Mouse (Mus musculus) embryonic facial prominence, embryonic 14.5 days (tissue): ENCODE measurements around the gene Prom1. TPM values are rescaled to one million over a fixed set of nuclear protein-coding genes. Genes with fewer than 3 reads are reported as not detected.
"Not testable (repeated sequence)": the region's sequence is repeated elsewhere in the genome, so short reads cannot be mapped to it uniquely, and the experiment has no call there.

Experiments
- ATAC-seq: fragments of 200-750 bp; cut with Nextera tagmentation; 2 replicates; pipeline ENCODE4 v1.8.0; 2017; ENCODE audit warnings: low read depth, moderate number of reproducible peaks, moderate TSS enrichment
- DNase-seq: peaks from one replicate; pipeline ENCODE4 v3.0.0-alpha.2; 2015; ENCODE audit warnings: low spot score
- H3K27ac ChIP-seq: fragments of 300-500 bp; sonication (generic); replicated peaks from 2 replicates; pipeline ENCODE4 v1.5.1; 2014; ENCODE audit warnings: low read depth, mild to moderate bottlenecking, low read length, moderate library complexity
- H3K27me3 ChIP-seq: fragments of 300-500 bp; sonication (generic); replicated peaks from 2 replicates; pipeline ENCODE4 v1.6.1; 2014; ENCODE audit warnings: low read length; ENCODE audit not compliant: control insufficient read depth, insufficient read depth
- H3K36me3 ChIP-seq: fragments of 300-500 bp; sonication (generic); 2 replicates; pipeline ENCODE4 v1.6.1; 2014; ENCODE audit warnings: low read length, mixed read lengths; ENCODE audit not compliant: control insufficient read depth, insufficient read depth
- H3K4me1 ChIP-seq: fragments of 300-500 bp; sonication (generic); 2 replicates; pipeline ENCODE4 v1.6.1; 2014; ENCODE audit warnings: antibody characterized with exemption, low read length; ENCODE audit not compliant: control insufficient read depth, insufficient read depth
- H3K4me2 ChIP-seq: fragments of 300-500 bp; sonication (generic); 2 replicates; pipeline ENCODE4 v1.6.1; 2014; ENCODE audit warnings: low read depth, mild to moderate bottlenecking, low read length, moderate library complexity, mixed read lengths
- H3K4me3 ChIP-seq: fragments of 300-500 bp; sonication (generic); 2 replicates; pipeline ENCODE4 v1.5.1; 2014; ENCODE audit warnings: low read depth, mild to moderate bottlenecking, low read length
- H3K9ac ChIP-seq: fragments of 300-500 bp; sonication (generic); 2 replicates; pipeline ENCODE4 v1.6.1; 2014; ENCODE audit warnings: low read depth, mild to moderate bottlenecking, low read length, moderate library complexity, mixed read lengths
- H3K9me3 ChIP-seq: fragments of 300-500 bp; sonication (generic); 2 replicates; pipeline ENCODE4 v1.6.1; 2016; ENCODE audit warnings: low read length; ENCODE audit not compliant: control insufficient read depth
- WGBS: fragments of 180-500 bp; shearing (Covaris S2); extraction: QIAGEN DNeasy Blood & Tissue Kit; methylation state at CpG from one replicate; pipeline ENCODE4 v1.1.7; 2014; 5-methylcytosine and 5-hydroxymethylcytosine counted together
- polyA plus RNA-seq: library from polyadenylated mRNA; unstranded; fragments of >200 nt; fragmentation: Nextera tagmentation; extraction: Ambion mirVana; gene quantifications from 2 replicates; pipeline ENCODE4 v1.2.1, GENCODE M21; 2014

The Prom1 gene
- 27.2 and 29.7 TPM in 2 replicates for polyA plus RNA-seq

DNA sequence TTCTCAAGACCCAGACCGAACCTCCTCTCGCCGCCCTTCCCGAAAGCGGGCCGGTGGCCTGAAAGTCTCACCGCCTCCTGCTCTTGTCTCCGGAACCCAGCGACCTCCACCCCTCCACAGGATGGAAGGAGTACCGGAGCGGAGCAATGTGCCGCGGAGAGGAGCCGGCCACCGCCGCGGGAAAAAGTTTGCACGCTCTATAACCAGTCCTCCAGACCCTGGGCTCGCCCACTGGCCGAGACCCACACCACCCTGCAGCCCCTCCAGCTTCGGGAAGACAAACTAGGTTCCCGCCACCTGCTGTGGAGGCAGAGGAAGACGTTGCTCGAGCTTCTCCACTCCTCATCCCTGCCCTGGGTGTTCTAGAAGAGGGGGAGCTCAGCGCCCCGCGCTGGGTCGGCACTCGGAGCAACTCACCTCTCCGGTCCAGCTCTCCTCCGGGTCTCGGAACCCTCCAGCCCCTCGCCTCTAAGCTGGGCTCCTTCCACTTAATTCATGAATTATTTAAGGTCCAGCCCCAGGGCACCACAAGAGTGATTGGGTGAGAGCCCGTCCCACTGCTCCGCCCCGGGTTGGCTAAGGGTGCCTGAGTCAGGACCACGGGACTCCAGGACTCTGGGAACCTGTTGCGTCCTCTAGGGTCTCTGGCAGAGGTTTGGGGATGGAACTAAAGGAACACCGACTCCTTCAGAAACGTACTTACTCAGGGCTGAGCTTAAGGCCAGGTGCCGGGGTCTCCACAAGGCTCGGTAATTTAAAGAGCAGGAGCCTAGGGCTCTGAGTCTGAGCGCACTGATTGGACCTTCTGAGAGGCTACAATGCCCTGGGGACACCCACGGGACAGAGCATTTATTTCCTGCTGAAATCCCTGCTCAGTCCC is at the start of gene Prom1:
Gene Prom1 (minus strand): TSS at position 802 of the 880 bp plus-strand sequence.
- peak within 1 kb of the TSS; percentile 72 for H3K4me3 ChIP-seq
- DNase-seq (peak; percentile 59), ATAC-seq (peak; percentile 71)
- H3K27ac ChIP-seq, result peak within 1 kb of the TSS; percentile 86
- no peaks in the 10 kb centered on the region for H3K36me3 ChIP-seq
- peak within 1 kb of the TSS; percentile 82 for H3K9ac ChIP-seq
- 2% methylated on average over 38 of the region's 44 CpGs for WGBS
- H3K4me1 ChIP-seq, result no peaks in the 10 kb centered on the region
- peak within 1 kb of the TSS; percentile 97 for H3K4me2 ChIP-seq
- H3K27me3 ChIP-seq, result no peaks in the 10 kb centered on the region
- H3K9me3 ChIP-seq, result no peaks in the 10 kb centered on the region

DNA sequence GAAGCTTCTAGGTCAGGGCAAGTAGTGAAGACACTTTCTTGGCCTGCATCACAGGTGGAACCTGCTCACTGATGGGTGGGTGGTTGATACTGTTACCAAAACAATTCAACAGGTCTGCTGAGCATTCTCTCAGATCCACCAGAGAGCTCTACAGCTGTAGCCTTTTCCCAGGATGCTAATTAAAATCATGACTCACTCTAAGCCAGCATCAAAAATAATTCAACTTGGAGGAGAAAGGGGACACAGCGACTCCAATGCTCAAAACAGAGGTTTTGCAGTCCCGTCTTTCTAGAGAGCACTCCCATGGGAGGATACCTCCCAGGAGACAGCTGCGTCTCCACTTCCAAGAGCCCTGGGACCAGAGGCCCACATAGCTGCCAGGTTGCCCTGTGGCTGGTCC is 45.9 kb upstream of the Prom1 start:
- Histone ChIP-seq H3K4me1 (no peaks in the 10 kb centered on the region), H3K4me2 (no peak overlapping the region), H3K9me3 (no peaks in the 10 kb centered on the region), H3K27me3 (no peaks in the 10 kb centered on the region), H3K27ac (no peak overlapping the region), H3K4me3 (no peak overlapping the region), H3K36me3 (no peaks in the 10 kb centered on the region), H3K9ac (no peak overlapping the region)
- no peak for DNase-seq
- peak; percentile 47; the same call in 1 of the 2 replicates for ATAC-seq
- WGBS, result 70% methylated on average over 3 of the region's 3 CpGs

- Histone ChIP-seq H3K4me3 (no peak overlapping the region), H3K4me1 (no peaks in the 10 kb centered on the region), H3K27ac (no peak overlapping the region), H3K27me3 (no peaks in the 10 kb centered on the region), H3K36me3 (no peaks in the 10 kb centered on the region), H3K9me3 (no peaks in the 10 kb centered on the region), H3K4me2 (no peak overlapping the region), H3K9ac (no peak overlapping the region)
- ATAC-seq (no peak), DNase-seq (no peak)
- WGBS, result 79% methylated on average over 6 of the region's 6 CpGs
Observed at GRCm38 (mm10) chr5:44146437-44147332, 44.9 kb upstream of the Prom1 start.

GRCm38 (mm10) chr5:44143467-44144235 is 41.8 kb upstream of the Prom1 start:
- Histone ChIP-seq H3K9me3 (no peaks in the 10 kb centered on the region), H3K4me2 (no peak overlapping the region), H3K36me3 (no peaks in the 10 kb centered on the region), H3K9ac (no peak overlapping the region), H3K27me3 (no peaks in the 10 kb centered on the region), H3K4me1 (no peaks in the 10 kb centered on the region), H3K4me3 (no peak overlapping the region), H3K27ac (no peak overlapping the region)
- ATAC-seq (peak; percentile 92), DNase-seq (peak; percentile 68)
- 37% methylated on average over 8 of the region's 8 CpGs for WGBS

DNA sequence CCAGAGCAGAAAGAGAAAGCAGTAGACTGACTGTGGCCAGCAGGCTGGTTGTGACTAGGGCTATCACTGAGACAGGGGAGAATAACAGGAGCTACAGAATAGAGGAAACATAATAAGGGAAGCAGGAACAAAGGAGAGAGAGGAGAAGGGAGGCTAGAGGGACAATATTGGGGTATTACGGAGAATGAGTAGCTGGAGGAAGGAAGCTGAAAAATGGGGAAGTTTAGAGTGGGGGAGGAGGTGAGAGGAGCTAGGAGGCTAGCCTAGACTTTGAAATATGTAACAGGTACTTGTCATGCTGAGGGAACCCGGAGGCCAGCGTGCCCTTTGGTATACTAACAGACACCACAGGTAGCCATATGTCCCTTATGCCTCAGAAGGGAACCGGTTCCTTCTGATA is 25.7 kb upstream of the Prom1 start:
- no peaks in the 10 kb centered on the region for H3K9me3 ChIP-seq
- H3K27me3 ChIP-seq, result no peaks in the 10 kb centered on the region
- no peak overlapping the region for H3K4me2 ChIP-seq
- no peak overlapping the region for H3K4me3 ChIP-seq
- WGBS, result 77% methylated on average over 4 of the region's 4 CpGs
- ATAC-seq (no peak), DNase-seq (no peak)
- H3K9ac ChIP-seq, result no peak overlapping the region
- no peak overlapping the region for H3K27ac ChIP-seq
- no peaks in the 10 kb centered on the region for H3K4me1 ChIP-seq
- no peaks in the 10 kb centered on the region for H3K36me3 ChIP-seq

GRCm38 (mm10) chr5:44126574-44126973 is 24.7 kb upstream of the Prom1 start:
- not testable (repeated sequence) for H3K9ac ChIP-seq, ATAC-seq, H3K4me2 ChIP-seq, H3K9me3 ChIP-seq, H3K27ac ChIP-seq, H3K4me1 ChIP-seq, DNase-seq, H3K27me3 ChIP-seq, H3K4me3 ChIP-seq, H3K36me3 ChIP-seq
- 84% methylated on average over 8 of the region's 8 CpGs for WGBS

DNA sequence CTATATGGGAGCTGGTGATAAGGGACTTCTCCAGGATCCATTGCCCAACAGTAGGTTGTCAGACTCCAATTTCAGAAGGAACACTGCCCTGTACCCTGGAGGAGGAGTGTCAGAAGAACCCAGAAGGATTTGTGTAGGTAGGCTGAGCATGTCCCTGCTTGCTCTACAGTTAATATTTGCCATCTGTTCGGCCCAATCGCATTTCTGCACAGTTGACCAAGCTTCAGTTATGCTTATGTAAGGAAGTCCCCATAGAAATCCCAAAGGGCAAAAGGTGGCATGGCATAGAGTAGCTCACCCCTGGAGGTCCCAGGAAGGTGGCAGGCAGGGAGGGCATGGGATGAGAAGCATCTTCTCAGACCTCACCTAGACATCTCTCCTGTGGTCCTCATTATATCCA is 19.6 kb upstream of the Prom1 start:
- H3K9me3 ChIP-seq, result no peaks in the 10 kb centered on the region
- DNase-seq (no peak), ATAC-seq (peak; percentile 22; the same call in 1 of the 2 replicates)
- H3K27me3 ChIP-seq, result no peaks in the 10 kb centered on the region
- no peak overlapping the region for H3K9ac ChIP-seq
- 78% methylated on average over 2 of the region's 2 CpGs for WGBS
- no peak overlapping the region for H3K27ac ChIP-seq
- H3K4me2 ChIP-seq, result no peak overlapping the region
- H3K4me1 ChIP-seq, result no peaks in the 10 kb centered on the region
- H3K4me3 ChIP-seq, result no peak overlapping the region
- no peaks in the 10 kb centered on the region for H3K36me3 ChIP-seq

DNA sequence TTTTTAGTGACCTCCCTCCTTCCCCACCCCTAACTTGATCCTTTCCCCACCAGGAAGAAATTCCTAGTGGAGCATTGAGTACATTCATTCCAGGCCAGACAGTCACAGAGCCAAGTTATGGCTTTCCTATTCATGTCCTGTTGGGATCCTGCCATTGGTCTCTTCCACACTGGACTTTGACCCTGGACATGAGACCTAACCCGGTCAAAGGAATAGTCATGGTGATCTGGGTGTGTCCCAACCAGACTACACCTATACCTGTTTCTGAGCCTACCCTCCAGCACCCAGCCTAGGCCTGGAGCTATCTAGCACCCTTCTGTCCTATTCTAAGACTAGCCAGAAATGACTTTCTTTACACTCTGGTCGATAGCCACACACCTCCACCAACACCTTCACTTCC is 11.3 kb upstream of the Prom1 start:
- no peak overlapping the region for H3K4me3 ChIP-seq
- WGBS, result 83% methylated on average over 2 of the region's 2 CpGs
- H3K4me1 ChIP-seq, result no peaks in the 10 kb centered on the region
- no peak overlapping the region for H3K9ac ChIP-seq
- H3K36me3 ChIP-seq, result no peaks in the 10 kb centered on the region
- no peaks in the 10 kb centered on the region for H3K9me3 ChIP-seq
- no peak overlapping the region for H3K27ac ChIP-seq
- DNase-seq (no peak), ATAC-seq (no peak)
- H3K27me3 ChIP-seq, result no peaks in the 10 kb centered on the region
- H3K4me2 ChIP-seq, result no peak overlapping the region
